Mouse (Mus musculus): ENCODE results near the gene Trit1.

The Trit1 gene

DNA sequence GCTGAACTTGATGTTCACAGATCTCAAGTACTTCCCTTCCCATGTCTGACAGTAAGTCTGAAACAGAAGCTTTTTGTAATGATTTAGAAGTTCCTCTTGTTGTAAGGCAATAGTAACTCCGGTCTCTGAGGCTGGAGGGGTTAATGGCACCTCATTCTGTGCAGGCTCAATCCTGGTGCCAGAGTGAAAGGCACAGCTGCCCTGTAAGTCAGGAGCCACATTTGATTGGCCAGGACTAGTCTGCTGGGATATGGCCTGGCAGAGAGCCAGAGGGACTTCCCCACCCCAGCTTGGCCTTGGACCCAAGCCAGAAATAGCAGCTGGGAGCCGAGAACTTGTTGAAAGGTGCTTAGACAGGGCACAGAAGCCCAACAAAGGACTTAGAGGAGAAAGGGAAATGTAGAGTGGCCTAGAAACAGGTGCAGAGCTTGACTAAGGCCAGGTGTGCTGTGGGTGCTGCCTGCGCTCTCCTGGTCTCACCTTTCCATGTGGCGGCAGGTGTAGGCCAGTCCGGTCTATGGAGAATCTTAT lies 34.3 kb downstream of the Trit1 start:
- peak; percentile 25 for DNase-seq (ENCODE audit: low read depth)

DNA sequence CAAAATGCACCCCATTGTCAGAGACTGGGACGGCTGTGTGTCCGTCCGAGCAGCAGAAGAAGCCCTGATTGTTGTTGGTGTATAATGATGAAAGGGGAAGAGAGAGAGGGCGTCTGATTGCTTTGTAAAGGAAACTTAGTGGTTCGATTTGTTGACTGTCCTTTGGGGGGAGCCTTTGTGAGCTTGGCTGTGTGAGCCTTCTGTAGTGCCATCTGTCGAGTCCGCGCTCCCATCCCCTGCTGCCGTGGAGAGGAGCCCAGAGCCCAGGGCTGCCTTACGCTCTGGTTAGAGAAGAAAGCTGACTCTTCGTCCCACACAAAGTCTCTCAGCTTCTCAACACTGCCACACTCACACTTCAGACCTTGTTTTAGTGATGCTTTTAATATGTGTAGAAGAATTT lies 36.8 kb downstream of the Trit1 start:
- DNase-seq (ENCODE audit: low read depth): no peak

- DNase-seq (ENCODE audit: low read depth): no peak
These were observed 37.9 kb downstream of the Trit1 start for GRCm38 (mm10) chr4:123054172-123054790.

DNA sequence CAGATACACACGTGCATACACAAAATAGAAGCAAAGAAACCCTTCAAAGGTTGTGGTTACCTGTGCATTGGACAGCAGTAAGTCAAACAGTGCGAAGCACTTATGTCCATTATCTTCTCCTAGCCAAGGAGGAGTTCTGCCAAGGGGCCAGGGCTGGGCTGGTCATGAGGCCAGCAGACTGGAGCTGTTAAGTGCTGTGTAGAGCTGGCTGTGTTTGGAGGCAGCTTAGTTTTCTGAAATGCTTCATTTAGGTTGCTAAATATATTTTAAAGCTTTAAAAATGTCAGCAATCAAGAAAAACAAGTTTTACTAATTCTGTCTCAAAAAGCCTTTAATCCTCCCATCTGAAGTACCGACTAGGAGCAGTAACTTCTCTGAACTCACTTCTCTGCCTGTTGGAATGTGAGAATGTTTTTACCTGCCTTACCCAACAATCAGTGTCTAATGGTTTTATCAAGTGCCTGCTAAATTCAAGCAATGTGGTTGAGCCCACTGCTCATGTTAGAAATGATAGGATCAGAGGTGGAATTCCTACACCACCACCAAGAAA lies 40.2 kb downstream of the Trit1 start:
- DNase-seq (ENCODE audit: low read depth): no peak

DNA sequence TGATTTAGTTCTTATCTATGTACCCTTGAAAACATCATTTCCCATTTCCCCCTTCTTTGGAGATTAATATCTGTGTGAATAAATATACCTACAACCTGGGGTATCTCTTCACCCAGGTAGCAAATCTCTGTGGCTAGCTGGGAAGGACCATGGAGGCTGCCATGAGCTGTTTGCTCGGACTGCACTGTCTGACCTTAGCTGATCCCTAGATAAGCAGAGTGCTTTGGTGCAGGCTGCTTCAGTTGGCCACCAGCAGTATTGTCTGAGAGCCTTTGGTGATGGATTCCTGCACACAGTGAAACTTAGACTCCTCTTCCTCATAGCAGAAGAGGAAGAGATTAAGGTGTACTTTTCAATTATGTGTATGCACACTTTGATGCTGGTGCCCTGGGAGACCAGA lies 41.6 kb downstream of the Trit1 start:
- no peak for DNase-seq (ENCODE audit: low read depth)

DNA sequence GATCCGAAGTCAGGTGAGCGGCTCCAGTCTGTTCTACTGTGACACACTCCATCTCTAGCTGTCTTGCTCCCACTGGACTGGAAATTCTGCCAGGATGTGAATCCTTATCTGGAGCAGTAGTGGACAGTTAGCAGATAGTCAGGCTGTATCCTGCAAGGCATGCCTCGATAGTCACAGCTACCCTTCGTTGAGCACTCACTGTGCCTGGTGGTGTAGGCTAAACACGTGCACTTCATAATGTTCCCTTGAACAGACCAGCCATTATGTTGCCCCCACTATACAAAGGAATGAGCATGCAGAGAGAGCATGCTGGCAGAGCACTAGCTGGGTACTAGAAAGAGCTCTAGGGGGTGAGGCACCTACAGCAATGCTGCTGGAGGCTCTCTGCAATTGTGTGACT lies 45.3 kb downstream of the Trit1 start:
- no peak for DNase-seq (ENCODE audit: low read depth)

DNA sequence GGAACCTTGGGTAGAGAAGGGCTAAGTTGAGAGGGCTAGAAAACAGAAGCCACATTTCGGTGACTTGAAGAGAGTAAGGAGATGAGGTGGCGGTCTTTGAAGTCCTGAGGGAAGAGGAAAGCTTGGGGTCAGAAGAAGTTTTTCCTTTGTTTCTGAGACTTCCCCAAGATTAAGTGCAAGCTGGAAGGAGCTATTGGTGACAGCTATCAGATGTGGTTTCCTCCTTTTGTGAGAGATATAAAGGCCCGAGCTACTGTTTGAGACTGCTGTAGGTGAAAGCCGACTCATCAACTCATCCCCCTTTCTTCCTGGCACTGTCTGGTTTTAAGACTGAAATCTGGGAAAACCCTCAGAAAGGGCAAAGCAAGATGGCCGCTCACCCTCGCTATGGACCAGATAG lies 52.2 kb downstream of the Trit1 start:
- DNase-seq (ENCODE audit: low read depth): no peak

DNA sequence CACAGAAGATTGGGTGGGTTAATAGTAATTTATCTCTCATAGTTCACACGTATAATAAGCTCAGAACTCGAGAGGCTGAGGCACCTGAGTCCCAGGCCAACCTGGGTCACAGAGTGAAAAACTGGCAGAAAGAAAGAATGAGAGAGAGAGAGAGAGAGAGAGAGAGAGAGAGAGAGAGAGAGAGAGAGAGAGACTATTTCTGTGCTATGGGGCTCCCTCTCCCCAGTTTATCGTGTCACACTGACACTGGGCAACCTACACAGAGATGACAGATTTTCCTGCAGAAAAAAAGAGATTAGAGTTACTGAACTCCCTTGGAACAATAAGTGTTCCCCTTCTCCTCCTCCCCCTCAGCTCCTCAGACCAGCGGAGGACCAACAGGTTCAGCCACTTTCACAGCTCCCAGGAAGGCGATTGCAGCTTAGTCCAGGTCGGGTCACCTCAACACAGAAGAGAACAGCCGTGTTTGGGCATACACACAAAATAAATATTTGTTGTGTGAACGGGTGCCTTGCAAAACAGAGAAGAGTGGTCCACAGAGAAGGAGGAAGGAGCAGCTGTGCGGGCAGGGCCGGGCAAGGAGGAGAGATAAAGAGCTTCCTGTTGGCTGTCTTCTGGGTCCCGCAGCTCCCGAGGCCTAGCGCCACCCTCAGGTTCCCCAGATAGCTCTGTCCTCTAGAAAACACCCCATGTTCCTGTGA lies 55.0 kb downstream of the Trit1 start:
- no peak for DNase-seq (ENCODE audit: low read depth)

GRCm38 (mm10) chr4:123076928-123077327 lies 60.5 kb downstream of the Trit1 start:
- DNase-seq (ENCODE audit: low read depth): no peak

DNA sequence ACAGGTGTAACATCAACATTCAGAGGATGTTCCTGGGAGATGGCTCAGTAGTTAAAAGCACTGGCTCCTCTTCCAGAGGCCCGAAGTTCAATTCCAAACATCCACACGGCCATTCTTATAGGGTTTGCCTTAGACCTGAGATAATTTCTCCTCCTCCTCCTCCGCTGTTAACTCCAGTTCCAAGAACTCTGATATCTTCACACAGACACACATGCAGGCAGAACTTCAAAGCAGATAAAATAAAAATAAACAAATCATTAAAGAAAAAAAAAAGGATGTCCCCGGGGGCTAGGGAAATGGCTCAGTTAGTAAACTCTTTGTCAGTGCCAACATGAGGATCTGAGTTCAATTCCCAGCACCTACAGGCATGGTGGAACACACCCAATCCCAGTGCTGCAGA lies 61.8 kb downstream of the Trit1 start:
- no peak for DNase-seq (ENCODE audit: low read depth)

DNA sequence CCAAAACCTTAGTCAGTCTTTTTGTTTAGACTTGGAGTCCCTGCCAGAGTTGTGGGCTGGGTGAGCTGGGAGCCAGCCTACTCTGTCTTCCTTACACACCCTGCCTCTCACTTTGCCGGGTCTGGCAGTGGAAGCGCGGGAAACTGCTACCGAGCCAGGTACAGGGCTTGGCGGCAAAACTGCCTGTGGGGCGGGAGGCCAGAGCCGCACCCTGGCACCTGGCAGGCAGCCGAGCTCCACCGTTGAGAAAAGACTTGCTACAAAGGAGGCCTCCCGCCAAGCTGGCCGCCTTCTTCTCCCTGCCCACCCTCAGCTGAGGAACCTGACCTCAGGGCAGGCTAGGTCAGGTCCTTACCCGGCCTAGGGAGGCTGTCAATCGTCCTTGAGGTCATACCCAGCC lies 64.4 kb downstream of the Trit1 start:
- DNase-seq (ENCODE audit: low read depth): peak; percentile 6

- DNase-seq (ENCODE audit: low read depth): peak; percentile 23
These were observed 66.1 kb downstream of the Trit1 start for GRCm38 (mm10) chr4:123082283-123083163.

DNA sequence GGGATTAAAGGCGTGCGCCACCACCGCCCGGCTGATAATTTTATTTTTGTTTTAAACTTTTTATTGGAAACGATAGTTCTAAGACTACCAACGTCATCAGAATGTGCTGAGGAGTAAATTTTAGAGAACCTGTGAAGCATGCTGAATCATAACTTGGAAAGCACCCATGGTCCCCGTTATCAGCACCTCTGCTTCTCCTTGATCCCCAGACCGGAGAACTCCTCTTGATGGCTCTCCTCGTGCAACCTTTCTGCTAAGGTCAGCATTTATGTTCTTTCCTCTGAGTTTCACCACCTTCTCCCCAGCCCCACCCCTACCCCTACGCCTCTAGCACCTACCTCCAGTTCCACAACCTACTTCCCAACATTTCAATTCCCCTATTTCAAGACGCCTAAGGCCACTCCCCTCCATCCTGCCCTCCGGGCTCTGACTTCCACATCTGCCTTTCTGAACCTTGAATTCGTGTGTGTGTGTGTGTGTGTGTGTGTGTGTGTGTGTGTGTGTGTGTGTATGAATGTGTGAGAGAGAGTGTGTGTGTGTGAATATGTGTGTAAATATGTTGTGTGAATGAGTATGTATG lies 67.0 kb downstream of the Trit1 start:
- no peak for DNase-seq (ENCODE audit: low read depth)

- no peak for DNase-seq (ENCODE audit: low read depth)
These were observed 68.9 kb downstream of the Trit1 start for GRCm38 (mm10) chr4:123085290-123085689.

DNA sequence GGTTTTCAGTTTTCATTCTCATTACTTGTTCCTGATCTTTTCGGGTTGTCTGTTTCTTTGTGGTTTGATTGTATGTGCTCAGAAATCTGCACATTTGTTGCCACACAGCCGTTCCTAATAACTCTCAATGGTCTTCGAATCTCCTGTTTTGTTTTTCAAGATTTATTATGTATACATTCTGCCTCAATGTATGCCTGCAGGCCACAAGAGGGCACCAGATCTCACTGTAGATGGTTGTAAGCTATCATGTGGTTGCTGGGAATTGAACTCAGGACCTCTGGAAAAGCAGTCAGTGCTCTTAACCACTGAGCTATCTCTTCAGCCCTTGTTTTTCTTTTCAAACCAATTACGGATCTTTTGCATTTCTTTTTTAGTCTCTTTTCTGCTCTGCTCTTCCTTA lies 70.0 kb downstream of the Trit1 start:
- no peak for DNase-seq (ENCODE audit: low read depth)

DNA sequence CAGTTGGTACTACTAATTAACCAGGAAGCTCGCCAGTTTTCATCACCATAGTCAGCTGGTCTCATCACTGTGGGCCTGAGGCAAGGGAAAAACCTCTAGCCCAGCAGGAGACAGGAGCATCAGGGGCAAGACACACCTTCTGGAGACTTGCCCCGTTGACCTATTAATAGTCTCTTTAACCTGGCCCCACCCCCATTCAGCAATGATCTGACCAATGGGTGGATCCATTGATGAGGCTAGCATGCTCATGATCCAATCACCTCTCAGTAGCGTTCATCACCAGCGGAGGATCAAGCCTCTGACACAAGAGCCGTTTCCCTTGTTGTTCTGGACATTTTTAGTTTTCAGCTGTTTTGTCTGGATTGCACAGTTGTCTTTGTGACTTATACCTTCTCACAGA lies 76.2 kb downstream of the Trit1 start:
- no peak for DNase-seq (ENCODE audit: low read depth)

GRCm38 (mm10) chr4:123093064-123093776 lies 76.8 kb downstream of the Trit1 start:
- no peak for DNase-seq (ENCODE audit: low read depth)

DNA sequence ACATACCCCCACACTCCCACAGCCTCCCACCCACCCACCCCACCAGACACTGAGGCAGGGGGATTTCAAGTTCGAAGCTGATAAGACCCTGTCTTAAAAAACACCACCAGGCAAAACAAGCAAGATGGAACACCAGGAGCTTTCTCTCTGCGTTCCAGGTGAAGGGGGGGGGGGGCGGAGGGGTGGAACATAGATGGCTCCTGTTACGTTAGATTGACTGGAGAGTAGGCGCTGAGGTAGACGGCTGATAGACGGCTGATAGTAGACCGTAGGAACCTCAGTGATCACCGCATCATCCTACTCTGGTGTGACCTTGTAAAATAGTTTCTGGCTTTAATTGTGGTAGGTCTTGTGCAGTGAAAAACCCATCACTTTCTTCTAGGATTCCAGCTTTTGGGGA lies 77.5 kb downstream of the Trit1 start:
- DNase-seq (ENCODE audit: low read depth): no peak

Data from fibroblast of lung, adult 2 months (primary cell).